Mouse (Mus musculus) granulocyte monocyte progenitor cell, adult 5-6 weeks (primary cell): ENCODE data around the gene Sf3a2. TPM values are rescaled to one million over a fixed set of nuclear protein-coding genes. Genes with fewer than 3 reads are reported as not detected.
"Not testable (repeated sequence)": the region's sequence is repeated elsewhere in the genome, so short reads cannot be mapped to it uniquely, and the experiment has no call there.

Experiments used
- ATAC-seq: replicated peaks from 2 replicates; pipeline ENCODE4 v1.8.0; 2016; ENCODE audit warnings: mild to moderate bottlenecking, moderate TSS enrichment, inconsistent platforms; ENCODE audit not compliant: poor library complexity, severe bottlenecking
- total RNA-seq, 2 experiments: library from RNA; stranded (forward) in 1 of 2; stranded (reverse) in 1 of 2; fragments of 200-712, 200-1000 nt in 1 of 2; fragments of >200 nt in 1 of 2; fragmentation: Nextera tagmentation in 1 of 2; gene quantifications; 2 replicates each; pipeline ENCODE4 v1.2.3; 2014 to 2017

The Sf3a2 gene
- total RNA-seq, 2 experiments from 2014 or later, result 13.8 to 88.0 TPM

GRCm38 (mm10) chr10:80802204-80802912, 4.4 kb downstream of the Sf3a2 start:
- no peak for ATAC-seq

- no peak for ATAC-seq
Observed at GRCm38 (mm10) chr10:80802996-80803395, 5.0 kb downstream of the Sf3a2 start.

- no peak for ATAC-seq
Observed at GRCm38 (mm10) chr10:80804340-80804739, 6.3 kb downstream of the Sf3a2 start.

GRCm38 (mm10) chr10:80804916-80805315, 6.9 kb downstream of the Sf3a2 start, which contains the start of gene Amh:
Gene Amh (plus strand): TSS chr10:80805243.
- ATAC-seq, result no peak

- ATAC-seq, result no peak
Observed at GRCm38 (mm10) chr10:80805322-80805721, 7.3 kb downstream of the Sf3a2 start.

- peak; percentile 58 for ATAC-seq
Observed at GRCm38 (mm10) chr10:80805925-80806324, 7.9 kb downstream of the Sf3a2 start.

GRCm38 (mm10) chr10:80806341-80807056, 8.5 kb downstream of the Sf3a2 start:
- ATAC-seq, result peak; percentile 12; the same call in 1 of the 2 replicates

GRCm38 (mm10) chr10:80807057-80807627, 9.1 kb downstream of the Sf3a2 start:
- peak; percentile 52 for ATAC-seq

- ATAC-seq, result no peak
Observed at GRCm38 (mm10) chr10:80808099-80808984, 10.3 kb downstream of the Sf3a2 start.

- no peak for ATAC-seq
Observed at GRCm38 (mm10) chr10:80808985-80809632, 11.1 kb downstream of the Sf3a2 start.

- no peak for ATAC-seq
Observed at GRCm38 (mm10) chr10:80810084-80810483, 12.1 kb downstream of the Sf3a2 start.

GRCm38 (mm10) chr10:80812391-80813041, 14.5 kb downstream of the Sf3a2 start:
- no peak for ATAC-seq

GRCm38 (mm10) chr10:80813366-80813765, 15.4 kb downstream of the Sf3a2 start, which contains the start of gene Jsrp1:
Gene Jsrp1 (minus strand): TSS chr10:80813498.
- no peak for ATAC-seq

GRCm38 (mm10) chr10:80814800-80815199, 16.8 kb downstream of the Sf3a2 start:
- ATAC-seq, result no peak

GRCm38 (mm10) chr10:80816303-80816702, 18.3 kb downstream of the Sf3a2 start:
- ATAC-seq, result peak; percentile 82

GRCm38 (mm10) chr10:80817164-80817563, 19.2 kb downstream of the Sf3a2 start:
- ATAC-seq, result no peak

- not testable (repeated sequence) for ATAC-seq
Observed at GRCm38 (mm10) chr10:80817955-80818354, 20.0 kb downstream of the Sf3a2 start.

- no peak for ATAC-seq
Observed at GRCm38 (mm10) chr10:80818599-80819281, 20.7 kb downstream of the Sf3a2 start.

GRCm38 (mm10) chr10:80819406-80819805, 21.4 kb downstream of the Sf3a2 start:
- no peak for ATAC-seq
